10 mouse cellular contexts compared by ENCODE assay signal in the genomic region with DNA sequence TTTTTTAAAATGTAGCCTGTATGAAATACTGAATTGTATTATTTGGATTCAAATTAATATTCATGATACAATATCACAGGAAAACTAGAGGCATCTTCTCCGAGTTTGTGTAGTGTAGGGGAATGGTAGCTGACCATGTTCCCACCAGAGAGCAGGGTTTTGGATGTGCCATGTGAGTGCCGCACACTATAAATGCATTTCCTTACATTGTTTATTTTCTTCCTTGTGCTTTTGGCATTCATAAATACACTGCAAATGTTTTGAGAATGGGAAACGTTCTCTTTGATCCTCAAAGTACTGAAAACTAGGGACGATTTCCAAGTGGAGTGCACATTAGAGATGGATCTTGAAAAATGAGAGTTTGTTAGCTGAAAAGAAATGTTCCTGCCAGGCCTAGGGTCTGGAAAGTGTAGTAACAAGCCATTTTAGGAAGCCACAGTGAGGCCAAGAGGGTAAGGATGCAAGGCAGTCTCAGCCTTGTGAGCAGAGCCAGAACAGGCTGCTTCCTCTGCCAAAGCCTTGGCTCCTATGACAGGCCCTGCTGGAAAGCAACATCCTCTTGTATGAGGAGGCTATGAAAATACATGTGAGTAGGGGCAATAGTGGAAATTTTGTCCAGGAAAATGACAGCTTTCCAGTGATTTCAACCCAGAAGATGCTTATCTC.
DNase-seq lines count a peak whose midpoint lies in the region; ATAC-seq and TF ChIP-seq lines count a peak whose summit lies in the region.
"Had no signal": no experiment of that assay in that cellular context is flagged by ENCODE, and none has a peak within 500 bp of the region (broad histone marks: within the 10 kb centered on the region; RNA-seq: fewer than 3 reads in every experiment).

No protein-coding gene starts in this region.

- H3K4me1 ChIP-seq in forebrain, postnatal 0 days (ENCODE audit: insufficient read depth), result peaks cover 5% of the 10 kb centered on the region; the same call in 1 of the 2 replicates
- no peaks in the 10 kb centered on the region for H3K4me1 ChIP-seq in forebrain, embryonic 11.5 days (replicated peaks; ENCODE audit: control insufficient read depth, insufficient read depth, low read length)
- H3K4me1 ChIP-seq in kidney, embryonic 15.5 days, result no peaks in the 10 kb centered on the region
- H3K4me1 ChIP-seq in thymus, adult 2 months (replicated peaks; ENCODE audit: control insufficient read depth, insufficient read depth, low read length), result peaks cover 2% of the 10 kb centered on the region
- H3K4me1 ChIP-seq: limb, embryonic 12.5 days had no signal

- TF ChIP-seq CTCF in forebrain, postnatal 0 days (IDR thresholded peaks at IDR 0.05; ENCODE audit: low read depth), result no peak
- no peak for TF ChIP-seq CTCF in thymus, adult 2 months (IDR thresholded peaks at IDR 0.05; ENCODE audit: borderline replicate concordance, control insufficient read depth, extremely low read depth, insufficient read depth, low read length, poor library complexity)

- ATAC-seq in forebrain, postnatal 0 days, result peak; percentile 75
- ATAC-seq in forebrain, embryonic 11.5 days (replicated peaks; ENCODE audit: low FRiP score), result no peak
- no peak for ATAC-seq in kidney, embryonic 15.5 days (replicated peaks; ENCODE audit: low FRiP score)
- no peak for ATAC-seq in erythroblast, adult 5-6 weeks (replicated peaks; ENCODE audit: low FRiP score, poor library complexity, severe bottlenecking)

- no peaks in the 10 kb centered on the region for H3K9me3 ChIP-seq in forebrain, postnatal 0 days (ENCODE audit: low read length)
- no peaks in the 10 kb centered on the region for H3K9me3 ChIP-seq in forebrain, embryonic 11.5 days (ENCODE audit: control insufficient read depth, low read length)
- no peaks in the 10 kb centered on the region for H3K9me3 ChIP-seq in kidney, embryonic 15.5 days (replicated peaks)
- H3K9me3 ChIP-seq: limb, embryonic 12.5 days had no signal

- WGBS in forebrain, postnatal 0 days, result 61% methylated on average over 4 of the region's 4 CpGs
- WGBS in forebrain, embryonic 11.5 days, result 86% methylated on average over 4 of the region's 4 CpGs
- 79% methylated on average over 4 of the region's 4 CpGs for WGBS in kidney, embryonic 15.5 days
- whole genome bisulfite sequencing in thymus, adult 2 months, result 95% methylated on average over 4 of the region's 4 CpGs

- H3K4me3 ChIP-seq in forebrain, postnatal 0 days (ENCODE audit: low read depth, low read length), result no peak overlapping the region
- H3K4me3 ChIP-seq in forebrain, embryonic 11.5 days (ENCODE audit: low read depth, low read length), result no peak overlapping the region
- H3K4me3 ChIP-seq in kidney, embryonic 15.5 days (replicated peaks), result no peak overlapping the region
- no peak overlapping the region for H3K4me3 ChIP-seq in thymus, adult 2 months (ENCODE audit: control insufficient read depth, insufficient read depth, low read length)
- H3K4me3 ChIP-seq: limb, embryonic 12.5 days had no signal

- no peak overlapping the region for H3K9ac ChIP-seq in forebrain, postnatal 0 days
- no peak overlapping the region for H3K9ac ChIP-seq in forebrain, embryonic 11.5 days (ENCODE audit: low read length)
- no peak overlapping the region for H3K9ac ChIP-seq in kidney, embryonic 15.5 days
- H3K9ac ChIP-seq: limb, embryonic 12.5 days had no signal

- H3K27me3 ChIP-seq in forebrain, postnatal 0 days (ENCODE audit: insufficient read depth, low read length), result no peaks in the 10 kb centered on the region
- no peaks in the 10 kb centered on the region for H3K27me3 ChIP-seq in forebrain, embryonic 11.5 days (ENCODE audit: control insufficient read depth, insufficient read depth, low read length)
- H3K27me3 ChIP-seq in kidney, embryonic 15.5 days, result no peaks in the 10 kb centered on the region
- H3K27me3 ChIP-seq in thymus, adult 2 months (ENCODE audit: control insufficient read depth, insufficient read depth, low read length), result no peaks in the 10 kb centered on the region
- H3K27me3 ChIP-seq: CH12.LX; limb, embryonic 12.5 days had no signal

- H3K36me3 ChIP-seq in forebrain, postnatal 0 days (ENCODE audit: insufficient read depth), result no peaks in the 10 kb centered on the region
- no peaks in the 10 kb centered on the region for H3K36me3 ChIP-seq in forebrain, embryonic 11.5 days (ENCODE audit: control insufficient read depth, insufficient read depth, low read length)
- H3K36me3 ChIP-seq in kidney, embryonic 15.5 days, result no peaks in the 10 kb centered on the region
- H3K36me3 ChIP-seq in thymus, adult 2 months (ENCODE audit: control insufficient read depth, insufficient read depth, low read length), result no peaks in the 10 kb centered on the region
- H3K36me3 ChIP-seq: limb, embryonic 12.5 days had no signal

- H3K27ac ChIP-seq in forebrain, postnatal 0 days (ENCODE audit: low read depth, low read length), result no peak overlapping the region
- H3K27ac ChIP-seq in forebrain, embryonic 11.5 days (ENCODE audit: low read depth, low read length), result no peak overlapping the region
- H3K27ac ChIP-seq in kidney, embryonic 15.5 days, result no peak overlapping the region
- H3K27ac ChIP-seq in thymus, adult 2 months (ENCODE audit: control insufficient read depth, insufficient read depth, low read length), result no peak overlapping the region
- H3K27ac ChIP-seq: limb, embryonic 12.5 days had no signal

- TF ChIP-seq POLR2A in thymus, adult 2 months (IDR thresholded peaks at IDR 0.05; ENCODE audit: control insufficient read depth, extremely low read depth, insufficient read depth, low read length, poor library complexity), result no peak

- H3K4me2 ChIP-seq in forebrain, postnatal 0 days (ENCODE audit: low read depth), result no peak overlapping the region
- no peak overlapping the region for H3K4me2 ChIP-seq in forebrain, embryonic 11.5 days (ENCODE audit: low read depth, low read length, severe bottlenecking)
- H3K4me2 ChIP-seq in kidney, embryonic 15.5 days, result no peak overlapping the region
- H3K4me2 ChIP-seq: limb, embryonic 12.5 days had no signal

- peak; percentile 44 for DNase-seq in forebrain, postnatal 0 days
- DNase-seq in forebrain, embryonic 11.5 days (ENCODE audit: low spot score), result no peak
- DNase-seq in kidney, postnatal 25 days, result peak; percentile 4 to 36
- peak; percentile 9 for DNase-seq in adrenal gland, postnatal 14 days
- DNase-seq in gastrocnemius, postnatal 25 days, result peak; percentile 33
- no peak for DNase-seq in thymus, adult 2 months

Comparison
In these comparisons a context has a peak if more than half of its experiments do, and no peak if none do; other contexts are left out.
1. DNase-seq: peak in forebrain, postnatal 0 days (single experiment), kidney, postnatal 25 days (2 of 2), adrenal gland, postnatal 14 days (single experiment) and gastrocnemius, postnatal 25 days (single experiment); none in forebrain, embryonic 11.5 days (single experiment) and thymus, adult 2 months (single experiment).